Mouse (Mus musculus) midbrain, embryonic 14.5 days (tissue): ENCODE results near the gene Tufm. TPM values are rescaled to one million over a fixed set of nuclear protein-coding genes. Genes with fewer than 3 reads are reported as not detected.
A peak's percentile ranks its signal among the peaks of the same experiment; 100 is the strongest.

Experiments
- ATAC-seq: fragments of 200-750 bp; cut with Nextera tagmentation; 2 replicates; pipeline ENCODE4 v1.8.0; 2017; ENCODE audit warnings: moderate number of reproducible peaks, moderate library complexity; ENCODE audit not compliant: low FRiP score, low TSS enrichment
- DNase-seq: peaks from one replicate; pipeline ENCODE4 v3.0.0-alpha.2; 2015
- H3K27ac ChIP-seq: fragments of 300-500 bp; sonication (generic); replicated peaks from 2 replicates; pipeline ENCODE4 v1.5.1; 2014; ENCODE audit warnings: mild to moderate bottlenecking, low read depth, low read length, moderate library complexity
- H3K27me3 ChIP-seq: fragments of 300-500 bp; sonication (generic); 2 replicates; pipeline ENCODE4 v1.6.1; 2014; ENCODE audit warnings: low read length, control low read depth, mixed read lengths; ENCODE audit not compliant: control insufficient read depth, insufficient read depth
- H3K36me3 ChIP-seq: fragments of 300-500 bp; sonication (generic); 2 replicates; pipeline ENCODE4 v1.6.1; 2014; ENCODE audit warnings: low read length, control low read depth; ENCODE audit not compliant: control insufficient read depth, insufficient read depth
- H3K4me1 ChIP-seq: fragments of 300-500 bp; sonication (generic); 2 replicates; pipeline ENCODE4 v1.6.1; 2014; ENCODE audit warnings: mild to moderate bottlenecking, antibody characterized with exemption, low read length, control low read depth; ENCODE audit not compliant: control insufficient read depth, insufficient read depth
- H3K4me2 ChIP-seq: fragments of 300-500 bp; sonication (generic); 2 replicates; pipeline ENCODE4 v1.6.1; 2014; ENCODE audit warnings: mild to moderate bottlenecking, low read length, moderate library complexity
- H3K4me3 ChIP-seq: fragments of 300-500 bp; sonication (generic); replicated peaks from 2 replicates; pipeline ENCODE4 v1.5.1; 2014; ENCODE audit warnings: low read depth, low read length
- H3K9ac ChIP-seq: fragments of 300-500 bp; sonication (generic); replicated peaks from 2 replicates; pipeline ENCODE4 v1.6.1; 2014; ENCODE audit warnings: mild to moderate bottlenecking, low read length, moderate library complexity
- H3K9me3 ChIP-seq: fragments of 300-500 bp; sonication (generic); 2 replicates; pipeline ENCODE4 v1.6.1; 2016; ENCODE audit warnings: low read length, control low read depth, mixed read lengths; ENCODE audit not compliant: control insufficient read depth
- WGBS: fragments of 180-500 bp; shearing (Covaris S2); extraction: QIAGEN DNeasy Blood & Tissue Kit; methylation state at CpG from one replicate; pipeline ENCODE4 v1.1.7; 2014; 5-methylcytosine and 5-hydroxymethylcytosine counted together
- polyA plus RNA-seq: library from polyadenylated mRNA; unstranded; fragments of >200 nt; fragmentation: Nextera tagmentation; extraction: Ambion mirVana; gene quantifications from 2 replicates; pipeline ENCODE4 v1.2.1, GENCODE M21; 2014

Tufm gene
- polyA plus RNA-seq, 1 experiment from 2014 or later = 118 TPM

DNA sequence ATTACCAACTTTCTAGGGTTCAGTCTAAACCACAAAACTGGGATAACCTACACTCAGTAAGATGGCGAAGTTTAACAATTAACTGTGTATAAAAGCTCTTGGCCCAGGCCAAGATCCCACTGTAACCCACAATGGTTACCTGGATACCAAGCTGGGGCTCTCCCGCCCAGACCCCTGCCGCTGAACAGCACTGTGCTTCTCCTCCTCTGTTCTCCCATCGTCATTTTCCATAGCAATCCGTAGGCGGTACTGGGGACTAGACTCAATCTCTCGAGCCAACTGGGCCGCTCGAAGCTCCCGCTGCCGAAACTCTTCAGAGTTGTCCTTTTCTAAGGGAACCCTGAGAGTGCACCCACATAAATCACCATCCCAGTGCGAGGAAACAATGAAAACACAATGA lies 10.8 kb downstream of the Tufm start:
- peaks cover 6% of the 10 kb centered on the region; the same call in 1 of the 2 replicates for H3K4me1 ChIP-seq
- no peak for DNase-seq
- no peak for ATAC-seq
- no peaks in the 10 kb centered on the region for H3K9me3 ChIP-seq
- H3K36me3 ChIP-seq = peaks cover 83% of the 10 kb centered on the region
- no peak overlapping the region for H3K9ac ChIP-seq
- WGBS = 91% methylated on average over 12 of the region's 12 CpGs
- no peaks in the 10 kb centered on the region for H3K27me3 ChIP-seq
- H3K4me2 ChIP-seq = no peak overlapping the region
- H3K4me3 ChIP-seq = no peak overlapping the region
- H3K27ac ChIP-seq = no peak overlapping the region

- 95% methylated on average over 7 of the region's 7 CpGs for WGBS
- Histone ChIP-seq H3K27me3 (no peaks in the 10 kb centered on the region), H3K9me3 (no peaks in the 10 kb centered on the region), H3K9ac (no peak overlapping the region), H3K4me2 (no peak overlapping the region), H3K4me3 (no peak overlapping the region), H3K27ac (no peak overlapping the region), H3K36me3 (peaks cover 68% of the 10 kb centered on the region), H3K4me1 (peaks cover 10% of the 10 kb centered on the region; the same call in 1 of the 2 replicates)
- DNase-seq (no peak), ATAC-seq (no peak)
These were observed 12.3 kb downstream of the Tufm start for GRCm38 (mm10) chr7:126499416-126499815.

DNA sequence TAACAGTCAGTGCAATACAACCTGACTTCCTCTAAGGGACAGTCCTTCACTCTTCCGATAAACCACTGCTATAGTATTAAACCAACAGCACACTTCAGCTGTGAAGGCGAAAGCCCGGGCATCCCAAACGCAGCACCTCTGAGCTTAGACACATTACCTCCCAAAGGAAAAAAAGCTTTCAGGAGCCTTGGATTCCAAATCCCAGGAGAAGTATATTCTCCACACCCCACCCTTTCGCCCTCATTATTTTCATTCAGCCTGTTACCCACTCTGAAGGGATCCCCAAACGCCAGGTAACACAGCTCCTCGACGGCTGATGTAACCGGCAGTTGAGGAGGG lies 14.5 kb downstream of the Tufm start:
- no peaks in the 10 kb centered on the region for H3K27me3 ChIP-seq
- DNase-seq = no peak
- peak overlapping the region; percentile 97 for H3K27ac ChIP-seq
- no peaks in the 10 kb centered on the region for H3K9me3 ChIP-seq
- peaks cover 46% of the 10 kb centered on the region for H3K36me3 ChIP-seq
- no peak for ATAC-seq
- peak overlapping the region; percentile 100 for H3K4me3 ChIP-seq
- 4% methylated on average over 9 of the region's 9 CpGs for WGBS
- peak overlapping the region; percentile 97 for H3K9ac ChIP-seq
- peak overlapping the region; percentile 84 for H3K4me2 ChIP-seq
- peaks cover 10% of the 10 kb centered on the region; the same call in 1 of the 2 replicates for H3K4me1 ChIP-seq

GRCm38 (mm10) chr7:126502023-126502741 lies 15.0 kb downstream of the Tufm start:
- WGBS = under 1% methylated on average over 56 of the region's 57 CpGs
- no peaks in the 10 kb centered on the region for H3K9me3 ChIP-seq
- DNase-seq (peak; percentile 97), ATAC-seq (peak; percentile 91)
- no peaks in the 10 kb centered on the region for H3K27me3 ChIP-seq
- peak overlapping the region; percentile 97 for H3K9ac ChIP-seq
- H3K4me1 ChIP-seq = peaks cover 10% of the 10 kb centered on the region; the same call in 1 of the 2 replicates
- H3K4me2 ChIP-seq = peak overlapping the region; percentile 84
- H3K4me3 ChIP-seq = peak overlapping the region; percentile 100
- peak overlapping the region; percentile 97 for H3K27ac ChIP-seq
- H3K36me3 ChIP-seq = peaks cover 41% of the 10 kb centered on the region

- no peaks in the 10 kb centered on the region for H3K27me3 ChIP-seq
- ATAC-seq (no peak; the same call in 1 of the 2 replicates), DNase-seq (no peak)
- H3K9me3 ChIP-seq = no peaks in the 10 kb centered on the region
- H3K4me1 ChIP-seq = peaks cover 10% of the 10 kb centered on the region; the same call in 1 of the 2 replicates
- WGBS = 1% methylated on average over 40 of the region's 40 CpGs
- H3K27ac ChIP-seq = peak overlapping the region; percentile 97
- peak overlapping the region; percentile 84 for H3K4me2 ChIP-seq
- peaks cover 35% of the 10 kb centered on the region for H3K36me3 ChIP-seq
- H3K9ac ChIP-seq = peak overlapping the region; percentile 97
- H3K4me3 ChIP-seq = peak overlapping the region; percentile 100
These were observed 15.6 kb downstream of the Tufm start for GRCm38 (mm10) chr7:126502751-126503150.

DNA sequence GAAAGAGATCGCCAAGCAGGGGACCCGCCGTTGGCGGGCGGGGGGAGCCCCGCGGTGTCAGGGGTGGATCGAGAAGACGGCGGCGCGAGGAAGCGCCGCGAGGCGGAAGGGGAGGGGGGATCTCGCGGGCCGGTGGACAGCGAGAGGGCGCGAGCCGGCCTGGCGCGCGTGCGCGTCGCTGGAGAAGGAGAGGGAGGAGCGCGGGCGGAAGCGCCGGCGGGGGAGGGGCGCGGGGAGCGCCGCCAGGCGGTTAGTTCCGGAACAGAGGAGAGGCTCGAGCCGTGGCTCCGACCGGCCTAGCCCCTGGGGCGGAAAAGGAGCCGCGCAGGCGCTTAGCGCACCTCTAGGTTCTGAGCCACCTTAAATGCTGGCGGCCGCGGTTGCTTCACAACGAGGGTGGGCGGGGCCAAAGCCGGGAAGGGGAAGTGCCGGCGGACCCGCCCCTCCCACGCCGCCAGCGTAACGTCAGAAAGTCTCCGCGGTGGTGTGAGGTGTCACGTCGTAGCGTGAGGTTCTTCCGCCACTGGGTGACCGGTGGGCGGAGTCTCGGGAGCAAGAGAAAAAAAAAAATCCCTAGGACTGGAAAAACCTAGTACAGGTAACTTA lies 16.2 kb downstream of the Tufm start, which contains the start of gene Atxn2l:
Gene Atxn2l, minus strand, starts transcription at position 165 of the 606 bp plus-strand sequence.
- WGBS = under 1% methylated on average over 72 of the region's 72 CpGs
- DNase-seq = peak; percentile 100
- Histone ChIP-seq H3K4me1 (peaks cover 10% of the 10 kb centered on the region; the same call in 1 of the 2 replicates), H3K36me3 (peaks cover 29% of the 10 kb centered on the region), H3K27ac (peak within 1 kb of the TSS; percentile 97), H3K4me3 (peak within 1 kb of the TSS; percentile 100), H3K4me2 (peak within 1 kb of the TSS; percentile 84), H3K9me3 (no peaks in the 10 kb centered on the region), H3K27me3 (no peaks in the 10 kb centered on the region), H3K9ac (peak within 1 kb of the TSS; percentile 97)
- peak; percentile 88 for ATAC-seq

DNA sequence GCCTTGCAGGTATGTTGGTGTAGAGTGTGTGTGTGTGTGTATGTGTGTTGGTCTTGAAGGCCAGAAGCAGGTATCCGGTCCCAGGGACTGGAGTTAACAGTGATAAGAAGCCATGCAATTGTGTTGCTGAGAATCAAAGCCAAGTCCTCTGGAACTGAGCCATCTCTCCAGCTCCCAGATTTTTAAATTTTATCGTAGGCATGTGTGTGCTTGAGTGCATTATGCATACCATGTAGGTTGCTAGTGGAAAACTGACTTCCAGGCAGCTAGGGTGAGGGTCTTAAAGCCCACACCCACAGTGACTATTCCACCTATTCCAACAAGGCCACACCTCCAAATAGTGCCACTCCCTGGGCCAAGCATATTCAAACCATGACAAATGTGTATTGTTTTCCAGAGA lies 17.8 kb downstream of the Tufm start:
- 88% methylated on average over 2 of the region's 2 CpGs for WGBS
- Histone ChIP-seq H3K4me2 (no peak overlapping the region), H3K4me1 (peaks cover 10% of the 10 kb centered on the region; the same call in 1 of the 2 replicates), H3K4me3 (no peak overlapping the region), H3K27me3 (no peaks in the 10 kb centered on the region), H3K9ac (no peak overlapping the region), H3K27ac (no peak overlapping the region), H3K9me3 (no peaks in the 10 kb centered on the region), H3K36me3 (peaks cover 13% of the 10 kb centered on the region)
- no peak for DNase-seq
- ATAC-seq = no peak

DNA sequence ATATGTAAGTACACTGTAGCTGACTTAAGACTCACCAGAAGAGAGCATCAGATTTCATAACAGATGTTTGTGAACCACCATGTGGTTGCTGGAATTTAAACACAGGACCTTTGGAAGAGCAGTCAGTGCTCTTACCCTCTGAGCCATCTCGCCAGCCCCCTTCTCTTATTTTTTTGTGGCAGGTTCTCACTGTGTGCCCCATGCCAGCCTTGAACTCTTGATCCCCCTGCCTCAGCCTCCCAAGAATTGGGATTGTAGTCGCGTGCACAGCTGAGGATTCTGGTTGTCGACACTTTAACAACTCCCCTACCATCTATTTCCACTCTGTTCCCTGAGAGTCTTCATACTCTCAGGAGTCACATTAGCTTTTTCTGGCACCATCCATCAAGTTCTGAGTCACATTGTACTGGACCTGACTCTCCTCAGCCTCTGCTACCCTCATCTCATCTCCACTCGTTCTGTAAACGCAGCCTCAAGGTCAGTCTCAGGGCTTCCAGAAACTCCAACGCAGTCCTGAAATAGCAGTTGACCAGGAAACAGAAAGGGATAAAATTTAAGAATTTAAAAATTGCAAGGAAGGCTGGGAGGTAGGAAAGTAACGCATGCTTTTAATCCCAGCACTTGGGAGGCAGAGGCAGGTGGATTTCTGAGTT lies 20.1 kb downstream of the Tufm start:
- Histone ChIP-seq H3K4me1 (peaks cover 4% of the 10 kb centered on the region; the same call in 1 of the 2 replicates), H3K27me3 (no peaks in the 10 kb centered on the region), H3K9me3 (no peaks in the 10 kb centered on the region), H3K4me2 (no peak overlapping the region), H3K4me3 (no peak overlapping the region), H3K9ac (no peak overlapping the region), H3K36me3 (no peaks in the 10 kb centered on the region), H3K27ac (no peak overlapping the region)
- 89% methylated on average over 8 of the region's 8 CpGs for WGBS
- ATAC-seq (no peak), DNase-seq (no peak)
